Mouse (Mus musculus) MEL (cell line): ENCODE results near the gene Wrap73. TPM values are rescaled to one million over a fixed set of nuclear protein-coding genes. Genes with fewer than 3 reads are reported as not detected.

ENCODE experiments used
- DNase-seq: peaks from one replicate; pipeline ENCODE4 v3.0.0; 2011; ENCODE audit warnings: low read depth, low spot score
- H3K27ac ChIP-seq: 2 replicates; pipeline ENCODE4 v1.5.1; 2012; ENCODE audit warnings: low read depth, mild to moderate bottlenecking, control low read depth, low read length, moderate library complexity; ENCODE audit not compliant: control insufficient read depth
- H3K27me3 ChIP-seq, 2 experiments: fragments of 150-350 bp in 1 of 2; sonication (generic) in 1 of 2; 2 replicates each; pipeline ENCODE4 v1.6.1; 2012; ENCODE audit warnings: low read length in 2 of 2, mild to moderate bottlenecking in 2 of 2, improper control_type of control experiment in 1 of 2, moderate library complexity in 1 of 2; ENCODE audit not compliant: insufficient read depth in 2 of 2, control insufficient read depth in 1 of 2
- H3K36me3 ChIP-seq, 2 experiments: 2 replicates each; pipeline ENCODE4 v1.6.1; 2012 to 2014; ENCODE audit warnings: low read length in 2 of 2, improper control_type of control experiment in 1 of 2, inconsistent platforms in 1 of 2, mild to moderate bottlenecking in 1 of 2; ENCODE audit not compliant: insufficient read depth in 2 of 2, control insufficient read depth in 1 of 2
- H3K4me1 ChIP-seq, 2 experiments: fragments of 150-350 bp in 1 of 2; sonication (generic) in 1 of 2; 2 replicates each; pipeline ENCODE4 v1.6.1; 2012; ENCODE audit warnings: low read length in 2 of 2, improper control_type of control experiment in 1 of 2, mild to moderate bottlenecking in 1 of 2; ENCODE audit not compliant: insufficient read depth in 2 of 2, control insufficient read depth in 1 of 2
- H3K4me3 ChIP-seq, 2 experiments: fragments of 150-350 bp in 1 of 2; sonication (generic) in 1 of 2; 2 replicates each; pipeline ENCODE4 v1.5.1; 2012; ENCODE audit warnings: low read depth in 2 of 2, low read length in 2 of 2, mild to moderate bottlenecking in 2 of 2, moderate library complexity in 2 of 2, control low read depth in 1 of 2, improper control_type of control experiment in 1 of 2; ENCODE audit not compliant: control insufficient read depth in 1 of 2, insufficient read depth in 1 of 2
- H3K79me2 ChIP-seq: 2 replicates; pipeline ENCODE4 v1.6.1; 2012; ENCODE audit warnings: mild to moderate bottlenecking, low read length, moderate library complexity; ENCODE audit not compliant: control insufficient read depth, poor library complexity, insufficient read depth
- H3K9ac ChIP-seq: 2 replicates; pipeline ENCODE4 v1.6.1; 2012; ENCODE audit warnings: low read depth, mild to moderate bottlenecking, control low read depth, low read length, moderate library complexity; ENCODE audit not compliant: control insufficient read depth, poor library complexity, severe bottlenecking
- H3K9me3 ChIP-seq: fragments of 150-350 bp; sonication (generic); replicated peaks from 2 replicates; pipeline ENCODE4 v1.6.1; 2012; ENCODE audit warnings: mild to moderate bottlenecking, low read length, improper control_type of control experiment, moderate library complexity; ENCODE audit not compliant: insufficient read depth
- BHLHE40 ChIP-seq: IDR thresholded peaks from 2 replicates; pipeline ENCODE4 v1.6.1; 2012; ENCODE audit warnings: low read depth, mild to moderate bottlenecking, inconsistent platforms, low read length, improper control_type of control experiment, borderline replicate concordance
- CHD2 ChIP-seq: IDR thresholded peaks from 2 replicates; pipeline ENCODE4 v1.6.1; 2011; ENCODE audit warnings: low read length, improper control_type of control experiment
- CTCF ChIP-seq, 3 experiments: IDR thresholded peaks in 2 of 3; conservative IDR thresholded peaks in 1 of 3; 2 replicates each; pipeline ENCODE4 v1.5.1; 2011 to 2012; ENCODE audit warnings: low read length in 3 of 3, low read depth in 2 of 3, mild to moderate bottlenecking in 2 of 3, improper control_type of control experiment in 1 of 3, inconsistent platforms in 1 of 3, mixed read lengths in 1 of 3, moderate library complexity in 1 of 3; ENCODE audit not compliant: control insufficient read depth in 1 of 3, insufficient read depth in 1 of 3, poor library complexity in 1 of 3, severe bottlenecking in 1 of 3
- E2F4 ChIP-seq: IDR thresholded peaks from 2 replicates; pipeline ENCODE4 v1.6.1; 2011; ENCODE audit warnings: low read depth, low read length, improper control_type of control experiment, borderline replicate concordance
- ELF1 ChIP-seq: IDR thresholded peaks from 2 replicates; pipeline ENCODE4 v1.6.1; 2014; ENCODE audit warnings: low read depth, mild to moderate bottlenecking, inconsistent platforms, low read length, improper control_type of control experiment, moderate library complexity
- EP300 ChIP-seq, 2 experiments: IDR thresholded peaks; 2 replicates each; pipeline ENCODE4 v1.6.1; 2011; ENCODE audit warnings: improper control_type of control experiment in 2 of 2, low read length in 2 of 2, low read depth in 1 of 2, mild to moderate bottlenecking in 1 of 2
- ETS1 ChIP-seq: IDR thresholded peaks from 2 replicates; pipeline ENCODE4 v1.6.1; 2012; ENCODE audit warnings: low read depth, mild to moderate bottlenecking, inconsistent platforms, low read length, improper control_type of control experiment, moderate library complexity
- GATA1 ChIP-seq: IDR thresholded peaks from 2 replicates; pipeline ENCODE4 v1.6.1; 2011; ENCODE audit warnings: low read depth, low read length, improper control_type of control experiment
- HCFC1 ChIP-seq: IDR thresholded peaks from 2 replicates; pipeline ENCODE4 v1.6.1; 2012; ENCODE audit warnings: low read depth, mild to moderate bottlenecking, inconsistent platforms, low read length, improper control_type of control experiment, moderate library complexity
- KAT2A ChIP-seq: conservative IDR thresholded peaks from 2 replicates; pipeline ENCODE4 v1.6.1; 2012; ENCODE audit warnings: low read depth, low read length, improper control_type of control experiment, inconsistent platforms
- MAFK ChIP-seq: IDR thresholded peaks from 2 replicates; pipeline ENCODE4 v1.6.1; 2011; ENCODE audit warnings: low read depth, mild to moderate bottlenecking, low read length, improper control_type of control experiment, borderline replicate concordance
- MAZ ChIP-seq: IDR thresholded peaks from 2 replicates; pipeline ENCODE4 v1.6.1; 2012; ENCODE audit warnings: low read depth, mild to moderate bottlenecking, inconsistent platforms, low read length, improper control_type of control experiment
- MXI1 ChIP-seq: IDR thresholded peaks from 2 replicates; pipeline ENCODE4 v1.6.1; 2011; ENCODE audit warnings: mild to moderate bottlenecking, low read depth, low read length, improper control_type of control experiment
- MYB ChIP-seq: IDR thresholded peaks from 2 replicates; pipeline ENCODE4 v1.6.1; 2011; ENCODE audit warnings: mild to moderate bottlenecking, low read depth, low read length, improper control_type of control experiment
- MYC ChIP-seq: IDR thresholded peaks from 2 replicates; pipeline ENCODE4 v1.6.1; 2011; ENCODE audit warnings: low read depth, mild to moderate bottlenecking, low read length, improper control_type of control experiment, moderate library complexity
- POLR2A ChIP-seq, 2 experiments: IDR thresholded peaks; 2 replicates each; pipeline ENCODE4 v1.6.1; 2011 to 2012; ENCODE audit warnings: low read length in 2 of 2, mild to moderate bottlenecking in 2 of 2, control low read depth in 1 of 2, improper control_type of control experiment in 1 of 2, low read depth in 1 of 2, moderate library complexity in 1 of 2; ENCODE audit not compliant: control insufficient read depth in 1 of 2, insufficient read depth in 1 of 2, poor library complexity in 1 of 2
- POLR2AphosphoS2 ChIP-seq: IDR thresholded peaks from 2 replicates; pipeline ENCODE4 v1.6.1; 2011; ENCODE audit warnings: low read length, improper control_type of control experiment
- RAD21 ChIP-seq: IDR thresholded peaks from 2 replicates; pipeline ENCODE4 v1.6.1; 2011; ENCODE audit warnings: mild to moderate bottlenecking, low read depth, low read length, improper control_type of control experiment
- SIN3A ChIP-seq: IDR thresholded peaks from 2 replicates; pipeline ENCODE4 v1.6.1; 2012; ENCODE audit warnings: low read length, improper control_type of control experiment, inconsistent platforms
- TBP ChIP-seq: IDR thresholded peaks from 2 replicates; pipeline ENCODE4 v1.8.0; 2011; ENCODE audit warnings: low read depth, low read length, improper control_type of control experiment
- TCF12 ChIP-seq: IDR thresholded peaks from 2 replicates; pipeline ENCODE4 v1.6.1; 2014; ENCODE audit warnings: low read depth, mild to moderate bottlenecking, inconsistent platforms, low read length, improper control_type of control experiment, moderate library complexity
- USF1 ChIP-seq: IDR thresholded peaks from 2 replicates; pipeline ENCODE4 v1.6.1; 2014; ENCODE audit warnings: low read depth, mild to moderate bottlenecking, inconsistent platforms, low read length, improper control_type of control experiment, moderate library complexity
- ZMIZ1 ChIP-seq: IDR thresholded peaks from 2 replicates; pipeline ENCODE4 v1.6.1; 2012; ENCODE audit warnings: low read depth, mild to moderate bottlenecking, inconsistent platforms, low read length, improper control_type of control experiment, moderate library complexity
- polyA plus RNA-seq, 2 experiments: library from polyadenylated mRNA; stranded (reverse) in 1 of 2; unstranded in 1 of 2; fragments of >175 nt in 1 of 2; fragments of >200 nt in 1 of 2; gene quantifications; 2 replicates each; pipeline versions ENCODE4 v1.2.1 to v1.2.4; 2012; ENCODE audit warnings: low replicate concordance in 2 of 2, low read depth in 1 of 2; ENCODE audit not compliant: insufficient read length in 2 of 2, insufficient read depth in 1 of 2, missing spikeins in 1 of 2
- total RNA-seq: library from RNA; depleted of rRNA; stranded (reverse); fragments of 300-350 nt; gene quantifications from 2 replicates; pipeline ENCODE4 v1.2.3, GENCODE M21; 2012

The Wrap73 gene
- total and polyA plus RNA-seq, 3 experiments, result 41.7 to 49.7 TPM; not detected in 1

GRCm38 (mm10) chr4:154141009-154141867, 934 bp upstream of the Wrap73 start:
- Histone ChIP-seq H3K79me2 (peaks cover 14% of the 10 kb centered on the region), H3K9me3 (no peaks in the 10 kb centered on the region), H3K4me1 (peaks cover 0 to 4% of the 10 kb centered on the region in 2 experiments; a peak in 3 of 4 replicates), H3K27ac (no peak overlapping the region), H3K9ac (no peak overlapping the region), H3K27me3 (no peaks in the 10 kb centered on the region), H3K4me3 (no peak overlapping the region), H3K36me3 (peaks cover 0 to 5% of the 10 kb centered on the region in 2 experiments; a peak in 2 of 4 replicates)
- no peak for DNase-seq
- TF ChIP-seq KAT2A (no peak), GATA1 (no peak), MYB (no peak), TBP (no peak), RAD21 (no peak), TCF12 (no peak), MAZ (no peak), HCFC1 (no peak), MYC (no peak), MAFK (no peak), SIN3A (no peak), BHLHE40 (no peak), EP300 (IDR thresholded peaks at IDR 0.05; ENCODE audit: low read depth in 1 of 2, low read length in 2 of 2) (no peak), USF1 (no peak), ZMIZ1 (no peak), ETS1 (no peak), POLR2AphosphoS2 (no peak), MXI1 (no peak), ELF1 (no peak), POLR2A (IDR thresholded peaks at IDR 0.05; ENCODE audit: control insufficient read depth in 1 of 2, insufficient read depth in 1 of 2, low read depth in 1 of 2, low read length in 2 of 2, poor library complexity in 1 of 2) (no peak)

DNA sequence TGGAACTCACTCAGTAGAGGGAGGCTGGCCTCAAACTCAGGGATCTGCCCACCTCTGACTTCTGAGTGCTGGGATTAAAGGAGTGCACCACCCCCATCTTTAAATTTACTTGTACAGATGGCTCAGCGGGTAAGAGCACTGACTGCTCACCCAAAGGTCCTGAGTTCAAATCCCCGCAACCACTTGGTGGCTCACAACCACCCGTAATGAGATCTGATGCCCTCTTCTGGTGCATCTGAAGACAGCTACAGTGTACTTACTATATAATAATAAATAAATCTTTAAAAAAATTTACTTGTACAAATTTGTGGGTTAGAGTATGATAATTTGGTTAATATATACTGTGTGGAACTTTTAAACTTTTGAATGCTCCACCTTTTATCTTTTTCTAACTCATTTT, 2.5 kb downstream of the Wrap73 start:
- DNase-seq, result no peak
- Histone ChIP-seq H3K4me3 (no peak overlapping the region), H3K27me3 (no peaks in the 10 kb centered on the region), H3K9me3 (no peaks in the 10 kb centered on the region), H3K36me3 (peaks cover 0 to 5% of the 10 kb centered on the region in 2 experiments; a peak in 2 of 4 replicates), H3K27ac (no peak overlapping the region), H3K4me1 (peaks cover 0 to 4% of the 10 kb centered on the region in 2 experiments; a peak in 3 of 4 replicates), H3K79me2 (peaks cover 14% of the 10 kb centered on the region), H3K9ac (no peak overlapping the region)
- TF ChIP-seq TBP (0 out of 2 replicates have a peak, but pooled peaks have one; percentile 40), CHD2 (no peak), ETS1 (no peak), RAD21 (no peak), CTCF (IDR thresholded peaks at IDR 0.05 in 2 of 3, conservative IDR thresholded peaks at IDR 0.05 in 1 of 3; ENCODE audit: control insufficient read depth in 1 of 3, insufficient read depth in 1 of 3, low read depth in 2 of 3, low read length in 3 of 3, poor library complexity in 1 of 3, severe bottlenecking in 1 of 3) (peak in 1 of 3 experiments; percentile 15; a peak in 1 of 6 replicates), E2F4 (no peak), KAT2A (no peak), MYB (no peak), POLR2AphosphoS2 (no peak), USF1 (no peak), POLR2A (IDR thresholded peaks at IDR 0.05; ENCODE audit: control insufficient read depth in 1 of 2, insufficient read depth in 1 of 2, low read depth in 1 of 2, low read length in 2 of 2, poor library complexity in 1 of 2) (no peak), ZMIZ1 (no peak)
